Comparison of ENCODE assay signal across 14 mouse cellular contexts in genomic region chr11:61075361-61076326, GRCm38 (mm10). TPM values are rescaled to one million over a fixed set of nuclear protein-coding genes. Genes with fewer than 3 reads are reported as not detected.
DNase-seq lines count a peak whose midpoint lies in the region; ATAC-seq and TF ChIP-seq lines count a peak whose summit lies in the region.
"Had no signal": no experiment of that assay in that cellular context is flagged by ENCODE, and none has a peak within 500 bp of the region (broad histone marks: within the 10 kb centered on the region; RNA-seq: fewer than 3 reads in every experiment).

No protein-coding gene starts in this region.

- H3K27me3 ChIP-seq in MEL (ENCODE audit: control insufficient read depth in 1 of 2, insufficient read depth in 2 of 2, low read length in 2 of 2), result peaks cover 6 to 8% of the 10 kb centered on the region in 2 experiments; a peak in 3 of 4 replicates
- H3K27me3 ChIP-seq in liver, embryonic 15.5 days, result peaks cover 3% of the 10 kb centered on the region; the same call in 1 of the 2 replicates
- H3K27me3 ChIP-seq: embryonic facial prominence, embryonic 12.5 days; forebrain, embryonic 12.5 days had no signal

- no peaks in the 10 kb centered on the region for H3K9me3 ChIP-seq in MEL (replicated peaks; ENCODE audit: insufficient read depth, low read length)
- no peaks in the 10 kb centered on the region for H3K9me3 ChIP-seq in liver, embryonic 15.5 days (replicated peaks)
- H3K9me3 ChIP-seq: embryonic facial prominence, embryonic 12.5 days; forebrain, embryonic 12.5 days had no signal

- WGBS in liver, embryonic 15.5 days (ENCODE audit: insufficient replicate concordance), result 39% methylated on average over 15 of the region's 15 CpGs

- no peak for TF ChIP-seq CTCF in MEL (IDR thresholded peaks at IDR 0.05 in 2 of 3, conservative IDR thresholded peaks at IDR 0.05 in 1 of 3; ENCODE audit: control insufficient read depth in 1 of 3, insufficient read depth in 1 of 3, low read depth in 2 of 3, low read length in 3 of 3, poor library complexity in 1 of 3, severe bottlenecking in 1 of 3)

- DNase-seq in cerebellum, adult 9-11 months, result peak; percentile 18
- DNase-seq in cerebellum, postnatal 14 days, result no peak
- DNase-seq in MEL (ENCODE audit: low read depth, low spot score), result peak; percentile 88
- DNase-seq in gastrocnemius, adult 8-10 months (ENCODE audit: low spot score in 2 of 2), result no peak
- no peak for DNase-seq in lung, postnatal 4 days
- DNase-seq: kidney, postnatal 14 days; layer of hippocampus, postnatal 36 days had no signal

- H3K36me3 ChIP-seq in MEL (ENCODE audit: control insufficient read depth in 1 of 2, insufficient read depth in 2 of 2, low read length in 2 of 2), result peaks cover 0 to 5% of the 10 kb centered on the region in 2 experiments; a peak in 1 of 4 replicates
- H3K36me3 ChIP-seq in liver, embryonic 15.5 days (replicated peaks), result no peaks in the 10 kb centered on the region
- H3K36me3 ChIP-seq: embryonic facial prominence, embryonic 12.5 days; forebrain, embryonic 12.5 days had no signal

- H3K4me3 ChIP-seq in MEL (ENCODE audit: control insufficient read depth in 1 of 2, insufficient read depth in 1 of 2, low read depth in 2 of 2, low read length in 2 of 2), result peak overlapping the region; percentile 28 to 43
- peak overlapping the region; percentile 30 for H3K4me3 ChIP-seq in liver, embryonic 15.5 days (replicated peaks)
- H3K4me3 ChIP-seq: embryonic facial prominence, embryonic 12.5 days; forebrain, embryonic 12.5 days had no signal

- H3K27ac ChIP-seq in MEL (ENCODE audit: control insufficient read depth, low read depth, low read length), result peak overlapping the region; percentile 45
- H3K27ac ChIP-seq in liver, embryonic 15.5 days (replicated peaks), result peak overlapping the region; percentile 88
- H3K27ac ChIP-seq: embryonic facial prominence, embryonic 12.5 days; forebrain, embryonic 12.5 days had no signal

- no peaks in the 10 kb centered on the region for H3K79me2 ChIP-seq in MEL (ENCODE audit: control insufficient read depth, insufficient read depth, low read length, poor library complexity)

- peaks cover 4 to 10% of the 10 kb centered on the region in 2 experiments; a peak in 3 of 4 replicates for H3K4me1 ChIP-seq in MEL (ENCODE audit: control insufficient read depth in 1 of 2, insufficient read depth in 2 of 2, low read length in 2 of 2)
- H3K4me1 ChIP-seq in liver, embryonic 15.5 days (replicated peaks), result peaks cover 62% of the 10 kb centered on the region

- peak in 1 of 2 experiments; percentile 30; a peak in 1 of 4 replicates for TF ChIP-seq POLR2A in MEL (IDR thresholded peaks at IDR 0.05; ENCODE audit: control insufficient read depth in 1 of 2, insufficient read depth in 1 of 2, low read depth in 1 of 2, low read length in 2 of 2, poor library complexity in 1 of 2)

- peak; percentile 81 for ATAC-seq in erythroid progenitor cell, adult 5-6 weeks (replicated peaks; ENCODE audit: low FRiP score, poor library complexity, severe bottlenecking)
- ATAC-seq in liver, embryonic 15.5 days (ENCODE audit: insufficient read depth), result peak; percentile 98
- ATAC-seq in inflammation-experienced regulatory T-cells, adult 6 months, result no peak

- peak; percentile 85 to 86 for TF ChIP-seq EP300 in MEL (IDR thresholded peaks at IDR 0.05; ENCODE audit: low read depth in 1 of 2, low read length in 2 of 2)

- no peak for TF ChIP-seq RAD21 in MEL (IDR thresholded peaks at IDR 0.05; ENCODE audit: low read depth, low read length)

- peak overlapping the region; percentile 15 for H3K9ac ChIP-seq in MEL (ENCODE audit: control insufficient read depth, low read depth, low read length, poor library complexity, severe bottlenecking)
- peak overlapping the region; percentile 46 for H3K9ac ChIP-seq in liver, embryonic 15.5 days
- H3K9ac ChIP-seq: embryonic facial prominence, embryonic 12.5 days; forebrain, embryonic 12.5 days had no signal

- H3K4me2 ChIP-seq in liver, embryonic 15.5 days, result peak overlapping the region; percentile 64
- H3K4me2 ChIP-seq: embryonic facial prominence, embryonic 12.5 days; forebrain, embryonic 12.5 days; midbrain, embryonic 11.5 days had no signal

TF ChIP-seq in MEL, 35 proteins besides CTCF, POLR2A, EP300 and RAD21:
- TF ChIP-seq SMC3 (IDR thresholded peaks at IDR 0.05; ENCODE audit: low read depth, low read length) (no peak), MYB (IDR thresholded peaks at IDR 0.05; ENCODE audit: low read depth, low read length) (no peak), MEF2A (IDR thresholded peaks at IDR 0.05; ENCODE audit: extremely low read depth, insufficient replicate concordance, low read depth, low read length, poor library complexity, severe bottlenecking) (no peak), ZC3H11A (IDR thresholded peaks at IDR 0.05; ENCODE audit: low read depth, low read length) (no peak), TAL1 (IDR thresholded peaks at IDR 0.05; ENCODE audit: low read length) (peak; percentile 60), POLR2AphosphoS2 (IDR thresholded peaks at IDR 0.05; ENCODE audit: low read length) (no peak), UBTF (IDR thresholded peaks at IDR 0.05; ENCODE audit: borderline replicate concordance, insufficient read depth, low read depth, low read length) (no peak), NELFE (IDR thresholded peaks at IDR 0.05; ENCODE audit: low read depth, low read length) (no peak), E2F4 (IDR thresholded peaks at IDR 0.05; ENCODE audit: borderline replicate concordance, low read depth, low read length) (no peak), SIN3A (IDR thresholded peaks at IDR 0.05; ENCODE audit: low read length) (peak; percentile 92), MAZ (IDR thresholded peaks at IDR 0.05; ENCODE audit: low read depth, low read length) (peak; percentile 84), ETS1 (IDR thresholded peaks at IDR 0.05; ENCODE audit: low read depth, low read length) (peak; percentile 86), MYC (IDR thresholded peaks at IDR 0.05; ENCODE audit: low read depth, low read length) (peak; percentile 42; the same call in 1 of the 2 replicates), JUND (IDR thresholded peaks at IDR 0.05; ENCODE audit: low read depth, low read length) (no peak), MAX (IDR thresholded peaks at IDR 0.05; ENCODE audit: low read length) (peak; percentile 43; the same call in 1 of the 2 replicates), HCFC1 (IDR thresholded peaks at IDR 0.05; ENCODE audit: low read depth, low read length) (peak; percentile 34; the same call in 1 of the 2 replicates), USF1 (IDR thresholded peaks at IDR 0.05; ENCODE audit: low read depth, low read length) (no peak), MXI1 (IDR thresholded peaks at IDR 0.05; ENCODE audit: low read depth, low read length) (peak; percentile 60), ZNF384 (IDR thresholded peaks at IDR 0.05; ENCODE audit: low read depth, low read length) (no peak), MAFK (IDR thresholded peaks at IDR 0.05; ENCODE audit: borderline replicate concordance, low read depth, low read length) (no peak), ZMIZ1 (IDR thresholded peaks at IDR 0.05; ENCODE audit: low read depth, low read length) (no peak), ZKSCAN1 (IDR thresholded peaks at IDR 0.05; ENCODE audit: low read depth, low read length) (no peak), CHD2 (IDR thresholded peaks at IDR 0.05; ENCODE audit: low read length) (no peak), GABPA (IDR thresholded peaks at IDR 0.05; ENCODE audit: low read depth, low read length) (no peak), RCOR1 (IDR thresholded peaks at IDR 0.05; ENCODE audit: low read depth, low read length) (peak; percentile 75), KAT2A (conservative IDR thresholded peaks at IDR 0.05; ENCODE audit: low read depth, low read length) (no peak), TBP (IDR thresholded peaks at IDR 0.05; ENCODE audit: low read depth, low read length) (no peak), BHLHE40 (IDR thresholded peaks at IDR 0.05; ENCODE audit: borderline replicate concordance, low read depth, low read length) (no peak), USF2 (IDR thresholded peaks at IDR 0.05; ENCODE audit: borderline replicate concordance in 1 of 2, insufficient read depth in 1 of 2, low read depth in 1 of 2, low read length in 2 of 2) (no peak), POLR2AphosphoS5 (IDR thresholded peaks at IDR 0.05; ENCODE audit: borderline replicate concordance, low read depth, low read length) (no peak), CHD1 (IDR thresholded peaks at IDR 0.05; ENCODE audit: low read depth, low read length) (no peak), GATA1 (IDR thresholded peaks at IDR 0.05; ENCODE audit: low read depth, low read length) (peak; percentile 97), NRF1 (IDR thresholded peaks at IDR 0.05; ENCODE audit: insufficient read depth, low read depth, low read length, poor library complexity, severe bottlenecking) (no peak), ELF1 (IDR thresholded peaks at IDR 0.05; ENCODE audit: low read depth, low read length) (no peak), TCF12 (IDR thresholded peaks at IDR 0.05; ENCODE audit: low read depth, low read length) (peak; percentile 77)

RNA-seq across cellular contexts. Expression of gene Tnfrsf13b, which starts 50.9 kb away (rescaled TPM):
- 7.7 and 11.9 TPM in 2 replicates for total RNA-seq in MEL (2012; rRNA removed)
- 10 to 100 TPM in 1 of 2 experiments, not detected in 1; 17.9 TPM for polyA plus RNA-seq in MEL (2012; ENCODE audit: insufficient read depth in 1 of 2, insufficient read length in 2 of 2, low read depth in 1 of 2, low replicate concordance in 2 of 2, missing spikeins in 1 of 2)
- total RNA-seq in erythroid progenitor cell, adult 5-6 weeks (2015; ENCODE audit: low replicate concordance), result 7.1 and 15.1 TPM in 2 replicates
- total RNA-seq in erythroid progenitor cell, adult 5-6 weeks (2017; ENCODE audit: low replicate concordance), result 4.0 and 6.5 TPM in 2 replicates
- 4.2 and 4.4 TPM in 2 replicates for polyA plus RNA-seq in liver, embryonic 15.5 days (2015; fragmentation: Nextera tagmentation; extraction: Ambion mirVana)
- under 1 TPM in 3 of 4 experiments, not detected in 1; 0.19 to 0.29 (median 0.19) TPM for total RNA-seq in gastrocnemius, adult 8-10 months (2022)
- 10 to 100 TPM; 38.1 to 64.0 (median 57.2) TPM for polyA plus RNA-seq in inflammation-experienced regulatory T-cells, adult 6 months (2017; shearing (Covaris generic))

RNA-seq across cellular contexts. Expression of gene Kcnj12, which starts 53.3 kb away (rescaled TPM):
- total RNA-seq in MEL (2012; rRNA removed), result not detected in 2 replicates
- not detected for polyA plus RNA-seq in MEL (2012; ENCODE audit: insufficient read depth in 1 of 2, insufficient read length in 2 of 2, low read depth in 1 of 2, low replicate concordance in 2 of 2, missing spikeins in 1 of 2)
- total RNA-seq in erythroid progenitor cell, adult 5-6 weeks (2015; ENCODE audit: low replicate concordance), result not detected in 2 replicates
- not detected in 2 replicates for total RNA-seq in erythroid progenitor cell, adult 5-6 weeks (2017; ENCODE audit: low replicate concordance)
- polyA plus RNA-seq in liver, embryonic 15.5 days (2015; fragmentation: Nextera tagmentation; extraction: Ambion mirVana), result 0.08 TPM in 1 of 2 replicates, not detected in the other
- total RNA-seq in gastrocnemius, adult 8-10 months (2022), result 10 to 100 TPM; 59.6 to 63.8 (median 62.0) TPM
- polyA plus RNA-seq in inflammation-experienced regulatory T-cells, adult 6 months (2017; shearing (Covaris generic)), result not detected
- total RNA-seq: CH12.LX had no signal

Comparison
In these comparisons a context has a peak if more than half of its experiments do, and no peak if none do; other contexts are left out.
1. DNase-seq: peak in cerebellum, adult 9-11 months (single experiment) and MEL (single experiment); none in cerebellum, postnatal 14 days (0 of 2), gastrocnemius, adult 8-10 months (0 of 2) and lung, postnatal 4 days (0 of 2).
2. RNA of gene Kcnj12, which starts 53.3 kb away (total RNA-seq): 59.6 to 63.8 TPM in gastrocnemius, adult 8-10 months; not detected in MEL and not detected in erythroid progenitor cell, adult 5-6 weeks; every median in the first group is over 10 times any median in the second.